Mouse (Mus musculus): ENCODE results near the gene Ap1s2.

- TF ChIP-seq POLR2A (IDR thresholded peaks at IDR 0.05; ENCODE audit: control insufficient read depth, low read depth, low read length), result no peak
- no peak for TF ChIP-seq CTCF (IDR thresholded peaks at IDR 0.05; ENCODE audit: control insufficient read depth, insufficient read depth, insufficient replicate concordance, low read depth, low read length)
Observed at GRCm38 (mm10) chrX:163981092-163981491, 72.3 kb downstream of the Ap1s2 start.

Measured in testis, adult 2 months (tissue).